Mouse (Mus musculus): ENCODE measurements around the gene Tada2a.

The Tada2a gene

GRCm38 (mm10) chr11:84128943-84129798, at the start of gene Tada2a, which contains the start of gene Acaca:
TSS of gene Tada2a (minus strand) at chr11:84129600.
TSS of gene Acaca (plus strand) at chr11:84129672.
- peak; percentile 84 for DNase-seq

GRCm38 (mm10) chr11:84178571-84178970, 49.2 kb upstream of the Tada2a start:
- DNase-seq = no peak

GRCm38 (mm10) chr11:84172539-84173435, 43.4 kb upstream of the Tada2a start:
- DNase-seq = no peak

- DNase-seq = no peak
These were observed 39.4 kb upstream of the Tada2a start for GRCm38 (mm10) chr11:84168701-84169288.

GRCm38 (mm10) chr11:84167046-84167526, 37.7 kb upstream of the Tada2a start, which contains the start of gene Gm11437:
TSS of gene Gm11437 (minus strand) at chr11:84167476.
- DNase-seq = no peak

- DNase-seq = no peak
These were observed 35.2 kb upstream of the Tada2a start for GRCm38 (mm10) chr11:84164561-84164960.

GRCm38 (mm10) chr11:84164123-84164522, 34.7 kb upstream of the Tada2a start:
- no peak for DNase-seq

GRCm38 (mm10) chr11:84156535-84157262, 27.3 kb upstream of the Tada2a start:
- DNase-seq = no peak

- no peak for DNase-seq
These were observed 21.5 kb upstream of the Tada2a start for GRCm38 (mm10) chr11:84150884-84151283.

GRCm38 (mm10) chr11:84146081-84146480, 16.7 kb upstream of the Tada2a start:
- no peak for DNase-seq

- DNase-seq = no peak
These were observed 15.9 kb upstream of the Tada2a start for GRCm38 (mm10) chr11:84145201-84145798.

GRCm38 (mm10) chr11:84141752-84142151, 12.4 kb upstream of the Tada2a start:
- peak; percentile 10 for DNase-seq

- no peak for DNase-seq
These were observed 7.1 kb upstream of the Tada2a start for GRCm38 (mm10) chr11:84136453-84136852.

GRCm38 (mm10) chr11:84134331-84134860, 5.0 kb upstream of the Tada2a start:
- DNase-seq = no peak

- DNase-seq = no peak
These were observed 392 bp upstream of the Tada2a start for GRCm38 (mm10) chr11:84129799-84130185.

- DNase-seq = no peak
These were observed 1.4 kb downstream of the Tada2a start for GRCm38 (mm10) chr11:84127977-84128376.

- DNase-seq = no peak
These were observed 8.1 kb downstream of the Tada2a start for GRCm38 (mm10) chr11:84121051-84121956.

- DNase-seq = no peak
These were observed 12.0 kb downstream of the Tada2a start for GRCm38 (mm10) chr11:84117431-84117830.

- DNase-seq = no peak
These were observed 13.2 kb downstream of the Tada2a start for GRCm38 (mm10) chr11:84116221-84116620.

GRCm38 (mm10) chr11:84115646-84116045, 13.8 kb downstream of the Tada2a start:
- peak; percentile 6 for DNase-seq
